ENCODE assay signal across 21 mouse cellular contexts in genomic region chr13:43450686-43451085, GRCm38 (mm10).
"Had no signal": no experiment of that assay in that cellular context is flagged by ENCODE, and none has a peak within 500 bp of the region (broad histone marks: within the 10 kb centered on the region; RNA-seq: fewer than 3 reads in every experiment).

No protein-coding gene starts in this region.

- H3K27me3 ChIP-seq: heart, embryonic 12.5 days; hindbrain, embryonic 13.5 days; hindbrain, embryonic 15.5 days; limb, embryonic 13.5 days; limb, embryonic 15.5 days had no signal

- ATAC-seq: forebrain, postnatal 0 days; hindbrain, postnatal 0 days; intestine, embryonic 16.5 days had no signal

- H3K4me2 ChIP-seq: heart, embryonic 12.5 days; hindbrain, embryonic 13.5 days; hindbrain, embryonic 15.5 days; limb, embryonic 13.5 days; limb, embryonic 15.5 days had no signal

- H3K4me3 ChIP-seq: heart, embryonic 10.5 days; heart, embryonic 12.5 days; hindbrain, embryonic 13.5 days; hindbrain, embryonic 15.5 days; limb, embryonic 13.5 days; limb, embryonic 15.5 days had no signal

- H3K9me3 ChIP-seq: heart, embryonic 10.5 days; heart, embryonic 12.5 days; hindbrain, embryonic 13.5 days; hindbrain, embryonic 15.5 days; limb, embryonic 13.5 days; limb, embryonic 15.5 days had no signal

- H3K36me3 ChIP-seq: heart, embryonic 10.5 days; heart, embryonic 12.5 days; hindbrain, embryonic 13.5 days; hindbrain, embryonic 15.5 days; limb, embryonic 13.5 days; limb, embryonic 15.5 days had no signal

- DNase-seq: forebrain, postnatal 0 days; gastrocnemius, postnatal 14 days; gastrocnemius, postnatal 36 days; heart, adult 18-20 months; heart, postnatal 14 days; heart, postnatal 36 days; kidney, adult 11 months; kidney, adult 8-10 months; kidney, postnatal 10 days; kidney, postnatal 25 days; layer of hippocampus, adult 9-11 months; layer of hippocampus, postnatal 36 days; left cerebral cortex, postnatal 4 days had no signal

- H3K27ac ChIP-seq: heart, embryonic 10.5 days; hindbrain, embryonic 13.5 days; hindbrain, embryonic 15.5 days; hindbrain, postnatal 0 days; limb, embryonic 13.5 days; limb, embryonic 15.5 days had no signal

- H3K9ac ChIP-seq: forebrain, postnatal 0 days; heart, embryonic 12.5 days; hindbrain, embryonic 13.5 days; hindbrain, embryonic 15.5 days; limb, embryonic 13.5 days; limb, embryonic 15.5 days had no signal
